Mouse (Mus musculus) cortical plate, adult 2 months (tissue): Measurements from ENCODE around the gene Cst7. TPM values are rescaled to one million over a fixed set of nuclear protein-coding genes. Genes with fewer than 3 reads are reported as not detected.
A peak's percentile ranks its signal among the peaks of the same experiment; 100 is the strongest.

ENCODE experiments used
- H3K27ac ChIP-seq: fragments of 200-500 bp; 2 replicates; pipeline ENCODE4 v1.5.1; 2012; ENCODE audit warnings: low read length, control low read depth, inconsistent platforms; ENCODE audit not compliant: insufficient read depth
- H3K4me1 ChIP-seq: fragments of 200-500 bp; 2 replicates; pipeline ENCODE4 v1.6.1; 2011; ENCODE audit warnings: low read length; ENCODE audit not compliant: control insufficient read depth, insufficient read depth
- H3K4me3 ChIP-seq: fragments of 200-500 bp; 2 replicates; pipeline ENCODE4 v1.5.1; 2011; ENCODE audit warnings: mild to moderate bottlenecking, low read length, control low read depth; ENCODE audit not compliant: insufficient read depth
- CTCF ChIP-seq: fragments of 200-500 bp; IDR thresholded peaks from 2 replicates; pipeline ENCODE4 v1.5.1; 2011; ENCODE audit warnings: mild to moderate bottlenecking, control low read depth, low read length; ENCODE audit not compliant: insufficient read depth; ENCODE audit errors: extremely low read depth
- POLR2A ChIP-seq: fragments of 200-500 bp; IDR thresholded peaks from 2 replicates; pipeline ENCODE4 v1.6.1; 2011; ENCODE audit warnings: mild to moderate bottlenecking, low read length, control low read depth; ENCODE audit not compliant: insufficient read depth; ENCODE audit errors: extremely low read depth
- polyA plus RNA-seq: library from polyadenylated mRNA; depleted of rRNA; stranded (reverse); fragments of >200 nt; gene quantifications from 2 replicates; pipeline ENCODE4 v1.2.3, GENCODE M21; 2012

Cst7 gene
- polyA plus RNA-seq, 1 experiment, result 0.42 TPM

- TF ChIP-seq CTCF, result no peak
- TF ChIP-seq POLR2A, result no peak
- no peak overlapping the region for H3K27ac ChIP-seq
- no peak overlapping the region for H3K4me3 ChIP-seq
- no peaks in the 10 kb centered on the region for H3K4me1 ChIP-seq
Observed at GRCm38 (mm10) chr2:150595411-150596190, 25.4 kb downstream of the Cst7 start.

- Histone ChIP-seq H3K4me1 (no peaks in the 10 kb centered on the region), H3K27ac (no peak overlapping the region), H3K4me3 (no peak overlapping the region)
- TF ChIP-seq POLR2A (no peak), CTCF (no peak)
Observed at GRCm38 (mm10) chr2:150600263-150600662, 30.0 kb downstream of the Cst7 start.

GRCm38 (mm10) chr2:150602166-150602565 is 32.0 kb downstream of the Cst7 start:
- TF ChIP-seq POLR2A (no peak), CTCF (no peak)
- Histone ChIP-seq H3K27ac (no peak overlapping the region), H3K4me1 (peaks cover 1% of the 10 kb centered on the region; the same call in 1 of the 2 replicates), H3K4me3 (no peak overlapping the region)

GRCm38 (mm10) chr2:150604802-150605201 is 34.6 kb downstream of the Cst7 start:
- H3K27ac ChIP-seq, result no peak overlapping the region
- no peak for TF ChIP-seq POLR2A
- peaks cover 5% of the 10 kb centered on the region; the same call in 1 of the 2 replicates for H3K4me1 ChIP-seq
- no peak overlapping the region for H3K4me3 ChIP-seq

GRCm38 (mm10) chr2:150607086-150607485 is 36.9 kb downstream of the Cst7 start:
- no peak overlapping the region; the same call in 1 of the 2 replicates for H3K4me3 ChIP-seq
- TF ChIP-seq CTCF (no peak), POLR2A (no peak)
- peaks cover 5% of the 10 kb centered on the region; the same call in 1 of the 2 replicates for H3K4me1 ChIP-seq

GRCm38 (mm10) chr2:150608087-150608799 is 38.0 kb downstream of the Cst7 start, which contains the start of gene Apmap:
Apmap (minus strand) TSS chr2:150608567.
- Histone ChIP-seq H3K27ac (0 out of 2 replicates have a peak within 1 kb of the TSS, but pooled peaks have one; percentile 15), H3K4me3 (peak within 1 kb of the TSS; percentile 77), H3K4me1 (peaks cover 5% of the 10 kb centered on the region; the same call in 1 of the 2 replicates)
- TF ChIP-seq CTCF, result no peak
- peak; percentile 83; the same call in 1 of the 2 replicates for TF ChIP-seq POLR2A

More at GRCm38 (mm10) chr2:150607086-150607485, 36.9 kb downstream of the Cst7 start:
- H3K27ac ChIP-seq, result no peak overlapping the region

- TF ChIP-seq CTCF, result peak; percentile 70; the same call in 1 of the 2 replicates
- no peak for TF ChIP-seq POLR2A
- Histone ChIP-seq H3K27ac (0 out of 2 replicates have a peak overlapping the region, but pooled peaks have one; percentile 15), H3K4me3 (peak overlapping the region; percentile 77; the same call in 1 of the 2 replicates), H3K4me1 (peaks cover 5% of the 10 kb centered on the region; the same call in 1 of the 2 replicates)
Observed at GRCm38 (mm10) chr2:150608872-150609560, 38.8 kb downstream of the Cst7 start.

- H3K4me3 ChIP-seq, result no peak overlapping the region
- no peak overlapping the region for H3K27ac ChIP-seq
- peaks cover 5% of the 10 kb centered on the region; the same call in 1 of the 2 replicates for H3K4me1 ChIP-seq
- TF ChIP-seq POLR2A, result no peak
Observed at GRCm38 (mm10) chr2:150610097-150610496, 39.9 kb downstream of the Cst7 start.

GRCm38 (mm10) chr2:150621698-150622097 is 51.5 kb downstream of the Cst7 start:
- Histone ChIP-seq H3K4me1 (no peaks in the 10 kb centered on the region), H3K27ac (no peak overlapping the region), H3K4me3 (no peak overlapping the region)
- TF ChIP-seq CTCF (no peak), POLR2A (no peak)

- Histone ChIP-seq H3K4me1 (no peaks in the 10 kb centered on the region), H3K27ac (no peak overlapping the region), H3K4me3 (no peak overlapping the region)
- no peak for TF ChIP-seq POLR2A
- TF ChIP-seq CTCF, result no peak
Observed at GRCm38 (mm10) chr2:150623957-150624356, 53.7 kb downstream of the Cst7 start.
